Mouse (Mus musculus) telencephalon, adult 2 months (tissue): ENCODE data around the gene Thbs3.
A peak's percentile ranks its signal among the peaks of the same experiment; 100 is the strongest.

ENCODE experiments used
- DNase-seq: peaks from one replicate; pipeline ENCODE4 v3.0.0-alpha.2; 2011; ENCODE audit warnings: low read depth, low spot score

Thbs3 gene

DNA sequence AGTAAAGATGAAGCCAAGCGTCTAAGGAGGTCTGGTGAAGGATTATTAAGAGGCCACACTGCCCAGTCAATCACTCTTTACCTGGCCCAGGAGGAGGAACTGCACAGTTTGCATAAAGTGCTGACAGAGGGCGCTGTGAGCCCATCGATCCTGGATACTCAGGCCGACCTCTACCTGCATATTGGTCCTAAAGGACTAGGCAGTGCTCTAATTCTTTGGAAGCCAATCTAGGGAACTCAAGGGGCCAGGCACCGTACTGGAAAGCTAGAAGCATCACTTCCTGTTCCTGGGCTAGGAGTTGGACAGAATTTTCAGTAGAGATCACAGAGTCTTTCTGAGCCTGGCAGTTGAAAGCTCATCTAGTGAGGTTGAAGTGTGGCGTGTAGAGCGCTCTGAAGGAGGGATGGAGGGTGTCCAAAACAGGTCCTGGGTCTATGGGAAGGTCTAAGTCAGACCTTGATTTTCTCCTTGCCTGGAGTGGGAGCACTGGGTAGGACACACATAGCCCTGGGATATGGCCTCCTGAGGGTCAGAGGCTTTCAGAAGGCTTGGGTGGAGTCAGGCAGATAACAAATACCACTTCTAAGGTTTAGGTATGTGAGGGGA lies 35.6 kb downstream of the Thbs3 start:
- DNase-seq: no peak

GRCm38 (mm10) chr3:89251365-89251895 lies 36.5 kb downstream of the Thbs3 start:
- DNase-seq: no peak

GRCm38 (mm10) chr3:89254994-89255393 lies 40.0 kb downstream of the Thbs3 start:
- no peak for DNase-seq

- no peak for DNase-seq
These were observed 41.2 kb downstream of the Thbs3 start for GRCm38 (mm10) chr3:89256177-89256576.

- DNase-seq: no peak
These were observed 44.1 kb downstream of the Thbs3 start, which contains the start of gene Dpm3 for GRCm38 (mm10) chr3:89259076-89259475. Dpm3 (plus strand) TSS chr3:89259358.

DNA sequence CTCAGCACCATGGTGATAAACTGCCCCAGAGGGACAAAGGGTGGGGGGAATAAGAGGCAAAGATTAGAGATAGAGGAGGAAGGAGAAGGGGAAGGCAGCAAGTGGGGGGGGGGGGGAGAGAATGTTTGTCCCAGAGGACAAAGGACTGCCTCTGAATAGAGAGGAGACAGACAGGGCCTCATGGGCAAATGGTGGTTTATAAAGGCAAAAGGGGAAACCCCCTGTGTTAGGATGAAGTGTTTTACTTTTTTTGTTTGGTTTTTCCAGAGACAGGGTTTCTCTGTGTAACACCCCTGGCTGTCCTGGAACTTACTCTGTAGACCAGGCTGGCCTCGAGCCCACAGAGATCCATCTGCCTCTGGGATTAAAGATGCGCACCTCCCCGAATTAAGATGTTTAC lies 45.2 kb downstream of the Thbs3 start:
- no peak for DNase-seq

- no peak for DNase-seq
These were observed 47.4 kb downstream of the Thbs3 start for GRCm38 (mm10) chr3:89262417-89262816.

- peak; percentile 85 for DNase-seq
These were observed 51.5 kb downstream of the Thbs3 start for GRCm38 (mm10) chr3:89266439-89266893.

DNA sequence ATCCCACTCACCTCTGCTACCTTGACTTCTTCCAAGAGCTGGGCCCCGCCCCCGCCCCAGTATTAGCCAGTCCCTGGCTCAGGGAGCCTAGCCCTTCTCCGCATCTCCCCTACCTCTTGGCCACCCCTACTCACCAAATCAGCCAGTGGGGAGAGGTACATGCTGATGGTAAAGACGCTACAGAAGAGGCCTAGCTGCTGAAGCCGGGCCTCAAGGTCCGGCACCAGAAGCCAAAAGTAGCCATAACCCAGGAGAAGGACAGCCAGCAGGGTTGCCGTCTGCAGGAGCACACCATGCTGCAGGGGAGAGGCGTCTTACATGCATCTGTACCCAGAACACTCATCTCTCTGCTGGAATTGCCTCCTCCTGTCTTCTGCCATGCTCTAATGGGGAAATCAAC lies 53.9 kb downstream of the Thbs3 start:
- DNase-seq: no peak

GRCm38 (mm10) chr3:89270051-89270755 lies 55.2 kb downstream of the Thbs3 start, which contains the start of gene Slc50a1:
Slc50a1 (minus strand) TSS chr3:89270570.
- DNase-seq: no peak

DNA sequence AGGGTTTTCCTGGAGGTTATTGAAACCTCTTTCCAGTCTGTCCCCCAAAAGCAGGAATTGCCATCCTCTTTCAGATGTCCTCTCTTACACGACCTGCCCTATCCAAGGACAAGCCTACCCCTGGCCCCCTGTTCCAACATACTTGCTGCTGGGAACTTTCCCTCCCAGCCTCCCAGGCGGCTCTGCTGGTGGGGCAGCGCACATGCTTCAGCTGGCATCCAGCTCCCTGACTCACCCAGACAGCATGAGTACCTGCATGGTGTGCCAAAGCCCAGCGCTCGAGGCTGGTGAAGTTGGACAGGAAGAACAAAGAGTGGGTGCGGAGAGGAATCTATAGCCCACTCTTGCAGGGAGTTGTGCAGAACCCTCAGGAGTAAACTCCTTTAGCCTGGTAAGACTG lies 55.9 kb downstream of the Thbs3 start:
- no peak for DNase-seq

DNA sequence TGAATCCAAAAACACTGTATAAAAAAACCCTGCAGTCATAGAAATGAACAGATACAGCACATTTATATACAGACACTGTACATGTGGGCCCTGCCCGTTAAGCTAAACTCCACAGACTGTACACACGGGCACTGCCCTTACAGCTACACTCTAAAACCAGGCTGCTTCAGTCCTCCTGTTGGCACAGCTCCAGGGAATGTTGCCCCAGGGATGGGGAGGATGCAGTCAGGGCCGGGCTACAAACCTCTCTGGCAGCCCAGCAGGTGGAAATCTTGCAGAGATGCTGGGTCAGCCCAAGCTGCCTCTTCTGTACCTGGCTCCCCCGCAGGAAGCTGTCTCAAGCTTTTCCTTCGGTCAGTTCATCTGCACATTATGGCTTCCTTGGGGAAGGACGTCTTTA lies 56.8 kb downstream of the Thbs3 start:
- DNase-seq: no peak

- DNase-seq: no peak
These were observed 61.1 kb downstream of the Thbs3 start for GRCm38 (mm10) chr3:89276061-89276460.
